Mouse (Mus musculus) telencephalon, adult 2 months (tissue): Measurements from ENCODE around the gene Supt4a.
A peak's percentile ranks its signal among the peaks of the same experiment; 100 is the strongest.

Source experiments
- DNase-seq: peaks from one replicate; pipeline ENCODE4 v3.0.0-alpha.2; 2011; ENCODE audit warnings: low read depth, low spot score

The Supt4a gene

DNA sequence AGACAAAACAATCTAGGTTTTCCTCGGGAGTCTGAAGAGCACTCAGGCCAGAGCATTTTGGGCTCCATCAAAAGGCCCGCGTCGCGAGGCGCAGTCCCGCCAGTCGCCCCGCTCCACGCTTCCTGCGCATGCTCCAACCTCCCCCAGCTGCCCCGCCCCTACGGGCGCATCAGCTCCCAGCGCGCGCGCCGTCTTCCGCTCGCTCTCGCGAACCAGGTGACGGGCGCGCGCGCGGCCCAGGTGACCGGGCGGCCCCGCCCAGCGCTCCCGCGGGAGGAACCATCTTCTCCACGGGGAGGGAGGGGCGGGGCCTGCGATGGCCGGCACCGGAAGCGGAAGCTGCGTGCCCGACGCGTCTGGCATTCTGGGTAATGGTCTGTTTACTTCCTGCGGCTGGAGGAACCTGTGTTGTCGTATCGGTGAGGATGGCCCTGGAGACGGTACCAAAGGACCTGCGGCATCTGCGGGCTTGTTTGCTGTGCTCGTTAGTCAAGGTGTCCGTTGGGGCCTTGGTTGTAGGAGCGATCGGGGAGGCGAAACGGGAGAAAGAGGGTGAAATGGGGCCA, at the start of gene Supt4a:
Gene Supt4a, plus strand, starts transcription at position 378 of the 566 bp plus-strand sequence.
- DNase-seq: peak; percentile 93

DNA sequence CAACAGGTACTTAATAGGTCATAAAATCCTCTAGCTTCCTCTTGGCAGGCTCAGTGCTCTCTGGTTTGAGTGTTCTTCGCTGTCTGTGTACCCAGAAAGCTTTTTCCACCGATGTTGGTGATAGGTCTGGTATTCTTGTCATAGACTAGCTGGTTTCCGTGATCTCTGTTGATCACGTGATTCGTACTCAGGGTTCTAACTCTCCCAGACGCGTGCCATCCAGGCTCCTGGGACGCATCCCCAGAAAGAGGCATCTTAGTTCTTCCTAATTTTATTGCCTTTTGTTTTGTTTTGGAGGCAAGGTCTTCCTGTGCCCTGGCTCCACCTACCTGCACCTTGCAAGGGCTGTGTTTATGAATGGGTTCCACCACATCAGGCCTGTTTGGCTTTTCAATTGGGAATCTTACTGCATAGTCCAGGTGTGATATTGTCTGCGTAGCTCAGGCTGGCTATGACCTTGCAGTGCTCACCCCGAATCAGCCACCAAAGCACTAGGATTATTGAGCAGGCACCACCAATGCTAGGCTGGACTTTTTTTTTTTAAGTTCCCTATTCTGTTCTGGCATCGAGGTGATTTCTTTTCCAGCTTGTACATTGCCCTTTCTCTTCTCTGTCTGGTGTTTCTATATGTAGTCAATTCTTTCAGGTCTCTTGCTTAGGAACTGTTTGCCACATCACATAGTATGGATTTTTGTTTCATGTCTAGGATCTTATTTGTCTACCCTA, 48.7 kb upstream of the Supt4a start:
- no peak for DNase-seq

DNA sequence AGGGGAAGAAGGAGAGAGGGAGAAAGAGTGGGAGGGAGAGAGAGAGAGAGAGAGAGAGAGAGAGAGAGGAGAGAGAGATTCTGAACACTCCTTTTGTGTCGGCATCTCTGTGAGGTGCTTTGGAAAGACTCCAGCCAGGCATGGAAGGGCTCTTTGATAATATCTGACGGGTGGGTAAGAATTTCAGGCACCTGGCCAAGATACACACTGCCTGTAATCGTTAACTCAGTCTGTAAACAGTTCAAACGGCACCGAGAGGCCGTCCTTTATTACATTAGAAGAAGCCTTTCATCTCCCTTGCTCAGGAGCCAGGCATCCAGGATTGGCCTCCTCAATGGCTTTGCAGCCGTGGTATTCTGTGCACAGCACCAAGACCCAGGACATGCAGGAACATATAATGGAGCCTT, 47.9 kb upstream of the Supt4a start:
- no peak for DNase-seq

DNA sequence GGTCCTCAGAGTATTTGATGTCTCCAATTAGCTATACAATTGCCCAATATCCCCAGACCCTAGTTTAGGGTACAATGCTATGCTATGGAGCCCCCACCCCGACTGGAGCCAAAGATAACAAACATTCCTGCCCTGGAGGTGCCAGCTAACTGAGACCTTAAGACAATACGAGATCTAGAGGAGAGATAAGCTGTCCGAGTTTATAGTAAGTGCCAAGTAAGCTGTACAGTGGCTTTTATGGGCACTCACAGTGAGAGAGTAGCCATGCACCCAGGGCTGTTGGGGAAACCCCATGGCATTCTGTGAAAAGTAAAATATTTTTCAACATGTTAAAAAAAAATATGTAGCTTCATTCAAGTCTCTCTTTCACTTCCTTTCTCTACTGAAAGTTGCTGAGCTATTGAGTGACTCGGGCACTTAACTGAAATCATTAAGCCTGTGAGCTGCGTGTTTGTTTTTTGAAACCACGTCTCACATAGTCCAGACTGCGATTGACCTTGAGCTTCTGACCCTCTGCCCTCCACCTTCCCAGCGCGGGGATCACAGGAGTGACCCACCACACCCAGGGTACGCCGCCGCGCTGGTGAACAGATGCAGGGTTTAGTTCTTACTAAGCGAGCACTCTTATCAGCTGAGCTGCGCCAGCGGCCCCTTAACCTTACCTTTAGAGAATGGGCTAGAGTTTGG, 47.2 kb upstream of the Supt4a start:
- no peak for DNase-seq

DNA sequence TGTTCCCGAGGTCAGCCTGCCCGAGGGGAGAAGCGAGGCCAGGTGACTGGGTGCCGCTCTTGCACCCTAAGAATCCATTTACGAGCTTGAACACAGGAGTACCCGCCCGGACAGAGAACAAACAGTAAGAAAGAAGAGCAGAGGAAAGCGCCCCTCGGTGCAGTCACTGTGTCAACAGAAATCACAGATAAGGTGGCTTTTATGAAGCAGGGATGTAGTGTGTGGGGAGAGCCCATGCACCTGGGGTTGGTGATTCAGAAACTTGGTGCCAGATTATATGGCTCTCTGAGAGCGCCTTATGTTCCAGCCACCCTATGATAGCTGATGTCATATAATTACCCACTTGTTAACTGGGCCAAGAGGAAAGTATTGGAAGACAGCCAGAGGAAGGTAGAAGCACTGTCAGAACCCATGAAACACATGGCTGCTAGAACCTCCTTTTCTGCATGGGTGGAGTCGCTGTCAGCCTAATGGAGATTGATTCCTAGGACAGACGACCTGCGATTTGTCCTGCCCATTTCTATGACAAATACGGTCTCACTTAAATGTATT, 40.1 kb upstream of the Supt4a start:
- DNase-seq: no peak

DNA sequence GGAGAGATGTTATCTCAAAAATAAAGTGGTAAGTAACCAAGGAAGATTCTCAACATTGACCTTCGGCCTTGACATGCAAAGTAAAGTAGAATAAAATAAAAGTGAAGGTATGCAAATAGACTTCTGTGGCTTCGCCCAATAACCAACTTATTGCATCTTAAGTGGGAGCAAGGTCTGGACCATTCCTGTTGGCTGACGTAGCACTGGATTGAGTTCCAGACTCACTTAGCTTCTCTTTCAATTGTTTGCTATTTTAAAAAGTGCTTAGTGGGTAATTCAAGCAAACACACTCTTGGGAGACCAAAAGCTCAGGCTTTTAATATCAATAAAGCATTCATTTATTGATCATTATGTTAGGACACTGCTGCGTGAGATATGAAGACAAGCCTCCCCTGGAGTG, 39.2 kb upstream of the Supt4a start:
- no peak for DNase-seq

DNA sequence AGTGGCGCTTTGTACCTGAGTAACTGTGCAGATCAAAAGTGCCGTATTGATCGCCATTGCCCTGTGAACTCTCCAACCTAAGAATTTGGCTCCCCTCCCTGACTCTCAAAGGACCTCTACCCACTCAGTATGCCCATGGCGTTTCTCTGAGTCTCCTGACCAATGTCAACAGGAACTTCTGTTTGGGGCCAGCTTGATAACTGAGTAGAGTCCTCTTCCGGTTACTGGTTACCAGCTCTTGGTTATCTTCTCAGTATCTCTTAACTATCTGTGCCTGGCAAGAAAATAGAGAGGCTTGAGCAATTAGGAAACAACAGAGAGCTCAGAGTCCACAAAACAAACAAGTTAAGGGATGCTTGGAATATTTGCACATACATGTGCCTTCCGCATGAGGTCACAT, 36.2 kb upstream of the Supt4a start:
- no peak for DNase-seq

DNA sequence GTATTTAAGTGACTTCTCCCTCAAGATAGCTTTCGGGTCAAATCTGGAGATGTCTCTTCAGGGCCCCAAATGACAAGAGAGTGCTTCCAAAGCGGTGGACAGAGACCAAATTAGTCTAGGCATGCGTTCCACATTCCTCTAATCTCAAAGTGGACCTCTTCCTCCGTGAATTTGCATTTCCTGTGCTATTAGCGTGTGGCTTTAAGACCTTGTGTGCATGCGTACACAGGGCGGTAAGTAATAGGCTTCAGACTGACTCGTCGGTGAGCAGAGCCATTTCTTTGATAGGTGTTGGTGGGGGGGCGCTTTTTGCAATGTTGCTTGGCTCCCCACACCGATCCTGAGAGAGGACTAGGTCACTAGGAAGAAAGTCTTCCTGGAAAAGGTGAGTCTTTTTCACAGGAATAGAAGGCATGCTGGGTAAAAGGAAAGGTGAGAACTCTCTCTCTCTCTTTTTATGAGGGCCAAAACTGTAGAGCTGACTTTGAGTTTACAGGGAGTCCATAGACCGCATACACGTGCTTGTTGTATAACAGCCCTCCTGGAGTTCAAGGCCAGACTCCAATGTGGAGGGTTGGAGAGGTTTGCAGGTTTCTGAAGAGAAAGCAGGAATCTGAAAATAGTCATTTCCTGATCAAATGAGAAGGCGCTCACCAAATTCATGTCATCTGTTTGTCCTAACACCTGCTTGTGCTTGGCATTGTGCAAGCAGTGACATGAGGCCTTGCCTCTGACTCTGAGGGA, 35.3 kb upstream of the Supt4a start:
- no peak for DNase-seq

DNA sequence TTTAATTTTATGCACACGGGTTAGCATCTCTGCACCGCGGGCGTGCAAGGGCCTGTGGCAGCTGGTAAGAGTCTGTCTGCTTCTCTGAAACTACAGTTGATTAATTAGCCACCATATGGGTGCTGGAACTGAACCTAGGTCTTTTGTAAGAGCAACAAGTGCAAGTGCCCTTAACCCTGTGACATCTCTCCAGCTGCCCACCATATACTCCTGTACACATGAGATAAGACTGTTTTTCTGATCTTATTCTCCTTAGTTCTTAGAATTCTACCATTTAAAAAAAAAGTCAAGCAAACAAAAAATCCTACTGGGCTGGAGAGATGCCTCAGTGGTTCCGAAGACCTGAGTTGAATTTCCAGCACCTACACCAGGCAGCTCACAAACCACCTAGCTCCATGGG, 33.7 kb upstream of the Supt4a start:
- no peak for DNase-seq

DNA sequence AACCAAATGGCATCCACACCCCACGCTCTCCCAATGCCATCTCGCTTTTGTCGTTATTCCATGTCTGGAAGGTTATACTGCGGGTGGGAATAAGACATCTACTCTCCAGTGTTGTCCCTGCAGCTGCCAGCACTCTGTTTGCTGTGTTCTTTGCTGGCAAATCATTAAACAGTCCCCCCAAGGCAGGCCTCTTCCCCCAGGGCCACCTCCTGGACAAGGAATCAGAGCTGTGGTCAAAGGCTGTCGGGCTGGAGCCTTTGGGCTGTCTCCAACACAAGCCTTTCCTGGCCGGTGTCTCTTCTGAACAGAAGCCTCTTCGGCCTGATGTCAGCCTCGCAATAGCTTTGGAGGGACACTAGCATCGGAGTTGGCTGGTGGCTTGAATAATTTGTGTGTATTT, 33.1 kb upstream of the Supt4a start:
- no peak for DNase-seq

DNA sequence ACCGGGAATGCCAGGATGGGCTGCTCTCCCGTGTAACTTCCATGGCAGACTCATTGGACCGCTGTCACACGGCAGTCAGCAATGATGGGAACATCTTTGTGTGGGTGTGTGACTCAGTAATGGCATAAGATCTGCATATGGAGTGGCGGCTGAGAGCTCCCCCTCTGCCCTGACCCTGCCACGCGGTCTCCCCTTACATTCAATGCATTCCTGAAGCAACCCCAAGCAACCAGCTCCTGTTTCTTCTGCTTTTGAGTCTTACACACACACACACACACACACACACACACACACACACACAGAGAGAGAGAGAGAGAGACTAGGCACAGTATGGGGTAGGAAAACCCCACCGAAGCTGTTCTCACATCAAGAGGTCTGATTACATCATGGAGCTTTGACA, 29.8 kb upstream of the Supt4a start:
- no peak for DNase-seq

DNA sequence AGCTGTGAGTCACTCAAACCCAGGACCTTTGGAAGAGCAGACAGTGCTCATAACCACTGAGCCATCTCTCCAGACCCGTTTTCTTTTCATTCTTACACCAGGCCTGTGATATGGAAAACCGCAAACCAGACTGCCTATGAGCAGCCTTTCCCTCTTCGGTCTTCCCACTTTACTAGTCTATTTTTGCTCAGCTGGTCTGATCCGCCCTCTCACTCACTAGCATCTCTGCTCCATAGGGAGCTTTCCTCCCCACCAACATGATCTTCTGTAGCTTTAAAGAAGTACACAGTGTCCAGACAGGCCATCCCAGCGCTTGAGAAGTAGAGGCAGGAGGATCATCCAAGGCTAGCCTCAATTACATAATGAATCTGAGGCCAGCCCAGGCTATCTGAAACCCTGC, 28.4 kb upstream of the Supt4a start:
- peak; percentile 38 for DNase-seq

DNA sequence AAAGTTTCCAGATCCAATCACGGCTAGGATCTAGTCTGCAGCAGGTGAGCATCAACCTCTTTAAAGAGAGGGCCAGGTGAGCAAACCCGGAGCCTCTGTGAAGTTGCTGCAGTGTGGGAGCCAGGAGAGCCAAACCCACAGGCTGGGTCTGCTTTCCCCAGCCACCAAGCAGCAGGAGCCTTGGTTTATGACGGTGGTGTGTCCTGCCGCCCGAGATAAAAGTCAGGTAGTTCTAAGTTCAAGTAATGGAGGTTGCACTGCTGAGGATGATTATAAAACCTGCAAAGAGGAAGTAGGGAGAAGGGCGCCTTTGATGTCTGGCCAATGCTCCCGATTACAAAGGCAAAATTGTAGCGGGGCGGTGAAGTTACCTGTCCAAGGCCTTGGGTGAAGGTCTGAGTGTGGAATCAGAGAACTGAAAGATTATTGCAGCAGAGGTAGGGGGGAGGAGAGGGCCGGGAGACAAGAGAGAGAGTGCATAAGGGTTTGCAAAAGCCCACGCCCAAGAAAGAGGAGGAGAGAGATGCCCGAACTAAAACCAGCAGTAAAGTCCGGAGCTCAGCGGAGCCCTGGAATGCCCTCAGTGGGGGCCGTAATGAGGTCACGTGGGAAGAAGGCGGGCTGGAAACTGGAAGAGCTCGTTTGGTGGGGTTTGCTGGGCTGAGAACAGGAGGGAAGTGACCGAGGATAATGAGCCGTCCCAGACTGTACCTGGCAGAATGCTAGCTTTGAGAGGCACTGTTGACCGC, 27.7 kb upstream of the Supt4a start:
- DNase-seq: no peak

DNA sequence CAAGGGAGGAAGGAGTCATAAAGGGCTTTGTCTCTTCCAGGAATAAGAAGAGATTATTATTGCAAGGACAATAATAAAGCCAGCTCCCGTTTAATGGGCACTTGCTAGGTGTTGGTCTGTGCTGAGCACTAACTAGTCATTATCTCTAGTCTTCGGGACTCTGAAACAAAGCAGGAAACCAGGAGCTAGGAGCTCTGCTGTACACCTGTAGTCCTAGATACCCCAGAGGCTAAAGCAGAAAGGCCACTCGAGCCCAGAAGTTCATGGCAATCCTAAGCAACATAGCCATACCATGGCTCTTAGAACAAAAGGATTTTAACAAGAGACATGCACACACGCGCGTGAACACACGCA, 27.1 kb upstream of the Supt4a start:
- no peak for DNase-seq

DNA sequence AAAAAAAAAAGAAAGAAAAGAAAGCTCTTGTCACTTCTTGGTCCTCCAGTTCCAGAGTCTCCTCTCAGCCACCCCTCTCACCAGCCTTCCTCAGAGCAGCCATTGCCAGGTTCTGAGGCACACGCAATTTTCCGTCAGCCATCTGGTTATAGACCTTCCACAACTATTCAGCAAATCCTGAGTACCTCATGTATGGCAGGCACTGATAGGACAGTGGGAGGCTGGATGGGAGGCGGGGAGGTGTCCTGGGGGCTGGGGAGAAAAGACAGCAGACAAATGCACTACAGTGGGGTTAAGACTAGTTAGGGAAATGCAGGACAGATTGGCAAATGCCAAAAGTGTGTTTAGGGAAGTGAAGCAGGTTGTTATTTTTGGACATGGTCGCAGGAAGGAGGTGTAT, 25.2 kb upstream of the Supt4a start:
- DNase-seq: no peak

DNA sequence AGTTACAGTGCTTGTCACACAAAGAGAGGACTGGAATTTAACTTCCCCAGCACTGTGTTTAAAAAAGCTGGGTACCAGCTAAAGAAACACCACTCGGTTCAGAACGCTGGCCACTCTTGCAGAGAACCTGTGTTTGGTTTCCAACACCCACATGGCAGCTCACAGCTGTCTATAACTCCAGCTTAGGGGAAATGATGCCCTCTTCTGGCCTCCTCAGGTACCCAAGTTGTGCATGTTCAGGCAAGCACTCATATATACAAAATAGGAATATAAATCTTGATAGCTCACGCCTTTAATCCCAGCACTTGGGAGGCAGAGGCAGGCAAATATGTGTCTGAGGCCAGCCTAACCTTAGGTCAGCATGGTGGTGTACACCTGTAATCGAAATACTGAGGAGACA, 21.4 kb upstream of the Supt4a start:
- no peak for DNase-seq

DNA sequence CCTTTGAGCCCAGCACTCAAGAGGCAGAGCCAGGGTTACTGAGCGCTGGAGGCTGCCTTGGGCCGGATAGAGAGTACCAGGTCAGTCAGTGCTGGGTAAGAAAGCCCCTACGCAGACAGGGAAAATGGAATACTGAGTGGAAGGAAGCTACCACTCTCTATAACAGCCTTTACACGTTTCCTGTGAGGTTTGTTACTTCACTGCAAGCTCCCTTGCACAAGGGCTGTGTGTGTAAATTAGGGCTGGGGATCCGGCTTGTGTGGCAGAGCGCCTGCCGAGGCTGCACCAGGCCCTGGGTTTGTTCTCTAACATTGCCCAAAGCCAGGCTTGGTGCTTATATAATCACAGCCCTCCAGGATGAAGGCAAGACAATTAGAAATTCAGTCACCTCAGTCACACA, 17.8 kb upstream of the Supt4a start:
- DNase-seq: no peak

DNA sequence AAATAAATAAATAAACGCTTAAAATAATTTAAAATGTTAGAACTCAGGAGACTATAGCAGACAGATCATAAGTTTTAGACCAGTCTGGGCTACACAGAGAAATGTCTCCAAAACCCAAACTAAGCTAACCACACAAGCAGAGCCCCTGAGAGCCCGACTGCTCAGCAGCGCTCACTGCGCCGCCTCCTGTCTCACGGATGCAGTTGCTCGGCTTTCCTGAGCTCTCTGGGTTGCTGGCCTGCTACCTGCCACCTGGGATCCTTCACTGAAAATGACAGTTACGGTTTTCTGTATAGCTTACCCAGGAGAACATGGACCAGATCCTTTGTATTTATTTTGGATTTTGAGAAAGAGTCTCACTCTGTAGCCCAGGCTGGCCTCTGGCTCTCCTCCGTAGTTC, 17.0 kb upstream of the Supt4a start:
- no peak for DNase-seq

DNA sequence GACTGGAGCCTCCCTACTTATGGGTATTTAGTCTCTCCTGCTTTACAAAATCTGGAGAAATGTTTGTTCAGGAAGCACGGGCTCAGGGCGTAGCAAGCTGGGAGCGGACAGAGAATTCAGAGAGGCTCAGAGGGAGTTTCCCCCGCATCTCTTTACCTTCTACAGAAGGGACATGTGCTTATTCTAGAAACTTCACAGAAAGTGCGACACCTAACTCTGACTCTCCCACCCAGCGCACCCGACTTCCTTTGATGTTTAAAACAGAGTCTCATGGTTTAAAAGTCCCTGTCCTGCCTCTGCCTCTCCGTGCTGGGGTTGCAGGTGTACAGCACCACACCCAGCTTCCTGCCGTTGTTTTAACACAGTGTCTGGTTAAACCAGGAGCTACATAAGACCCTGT, 16.5 kb upstream of the Supt4a start:
- DNase-seq: no peak

DNA sequence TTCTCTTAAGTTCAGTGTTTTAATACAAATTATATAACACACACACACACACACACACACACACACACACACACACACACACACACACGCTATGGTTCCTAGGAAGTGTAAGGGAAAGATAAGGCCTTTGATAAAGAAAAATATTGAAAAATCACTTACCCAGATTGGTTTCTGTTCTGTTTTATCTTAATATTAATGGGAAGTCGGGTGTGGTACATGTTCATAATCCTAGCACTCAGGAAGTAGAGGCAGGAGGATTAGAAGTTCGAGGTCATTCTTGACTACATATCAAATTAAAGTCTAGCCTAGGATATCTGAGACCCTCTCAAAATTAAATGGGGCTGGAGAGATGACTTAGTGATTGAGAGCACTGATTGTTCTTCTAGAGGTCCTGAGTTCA, 15.2 kb upstream of the Supt4a start:
- no peak for DNase-seq

DNA sequence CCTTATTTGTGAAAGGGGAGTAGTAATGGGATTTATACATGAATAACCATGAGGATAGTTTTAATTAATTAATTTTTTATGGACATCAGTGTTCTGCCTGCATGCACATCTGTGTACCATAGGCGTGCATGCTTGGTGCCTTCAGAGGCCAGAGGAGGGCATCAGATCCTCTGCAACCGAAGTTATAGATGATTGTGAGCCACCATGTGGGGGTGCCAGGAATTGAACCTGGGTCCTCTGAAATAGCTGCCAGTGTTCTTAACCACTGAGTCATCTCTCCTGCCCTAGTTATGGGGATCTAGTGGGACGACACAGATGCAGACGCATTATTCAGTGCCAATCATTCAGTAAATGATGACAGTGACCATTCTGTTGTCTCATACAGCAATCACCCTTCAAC, 14.5 kb upstream of the Supt4a start:
- DNase-seq: no peak

DNA sequence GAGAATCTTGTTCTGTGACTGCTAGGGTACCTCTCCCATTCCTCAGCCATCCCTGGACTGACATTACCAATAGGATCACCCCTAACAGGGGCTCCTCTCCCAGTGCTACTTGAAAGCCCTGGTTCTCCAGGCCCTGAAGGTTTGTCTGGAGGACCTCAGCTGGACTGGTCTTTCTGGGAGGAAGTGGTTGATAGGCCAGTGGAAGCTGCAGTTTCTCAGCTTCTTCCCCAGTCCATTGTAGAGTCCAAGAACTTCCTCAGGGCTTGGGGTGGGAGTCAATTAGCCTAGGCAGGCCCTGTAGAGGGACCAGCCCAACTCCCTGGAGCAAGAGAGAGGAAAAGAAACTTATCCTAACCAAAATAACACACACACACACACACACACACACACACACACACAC, 11.8 kb upstream of the Supt4a start:
- DNase-seq: no peak
